Mouse (Mus musculus): ENCODE data around the gene Sirt1.
A peak's percentile ranks its signal among the peaks of the same experiment; 100 is the strongest.

Sirt1 gene

GRCm38 (mm10) chr10:63327091-63327490, 54.4 kb downstream of the Sirt1 start:
- DNase-seq (ENCODE audit: low spot score), result no peak

GRCm38 (mm10) chr10:63313726-63314125, 67.8 kb downstream of the Sirt1 start:
- no peak for DNase-seq (ENCODE audit: low spot score)

GRCm38 (mm10) chr10:63308582-63309366, 72.7 kb downstream of the Sirt1 start:
- peak; percentile 74 for DNase-seq (ENCODE audit: low spot score)

- DNase-seq (ENCODE audit: low spot score), result no peak
These were observed 79.1 kb downstream of the Sirt1 start for GRCm38 (mm10) chr10:63302356-63302755.

- DNase-seq (ENCODE audit: low spot score), result no peak
These were observed 98.7 kb downstream of the Sirt1 start for GRCm38 (mm10) chr10:63282846-63283245.

GRCm38 (mm10) chr10:63282417-63282816, 99.1 kb downstream of the Sirt1 start:
- no peak for DNase-seq (ENCODE audit: low spot score)

- DNase-seq (ENCODE audit: low spot score), result no peak
These were observed 101.7 kb downstream of the Sirt1 start for GRCm38 (mm10) chr10:63279851-63280250.

GRCm38 (mm10) chr10:63277010-63277409, 104.5 kb downstream of the Sirt1 start:
- no peak for DNase-seq (ENCODE audit: low spot score)

- DNase-seq (ENCODE audit: low spot score), result no peak
These were observed 108.6 kb downstream of the Sirt1 start for GRCm38 (mm10) chr10:63272868-63273267.

- no peak for DNase-seq (ENCODE audit: low spot score)
These were observed 109.1 kb downstream of the Sirt1 start for GRCm38 (mm10) chr10:63272401-63272800.
